Mouse (Mus musculus): Measurements from ENCODE around the gene Strada.

GRCm38 (mm10) chr11:106129477-106129876, 72.5 kb downstream of the Strada start:
- TF ChIP-seq CTCF (IDR thresholded peaks at IDR 0.05; ENCODE audit: borderline replicate concordance, insufficient read depth, low read length) (no peak), POLR2A (IDR thresholded peaks at IDR 0.05; ENCODE audit: low read depth, low read length) (no peak)
